Mouse (Mus musculus): Measurements from ENCODE around the gene Acot12. TPM values are rescaled to one million over a fixed set of nuclear protein-coding genes. Genes with fewer than 3 reads are reported as not detected.
A peak's percentile ranks its signal among the peaks of the same experiment; 100 is the strongest.

The Acot12 gene
- total and polyA plus RNA-seq, 3 experiments = 0.06 TPM; not detected in 2

- H3K9me3 ChIP-seq (replicated peaks; ENCODE audit: insufficient read depth, low read length) = no peaks in the 10 kb centered on the region
- peak; percentile 52 for DNase-seq (ENCODE audit: low read depth, low spot score)
- no peak overlapping the region for H3K4me3 ChIP-seq (ENCODE audit: control insufficient read depth in 1 of 2, insufficient read depth in 1 of 2, low read depth in 2 of 2, low read length in 2 of 2)
- peaks cover 0 to 4% of the 10 kb centered on the region in 2 experiments; a peak in 3 of 4 replicates for H3K4me1 ChIP-seq (ENCODE audit: control insufficient read depth in 1 of 2, insufficient read depth in 2 of 2, low read length in 2 of 2)
- no peak overlapping the region for H3K27ac ChIP-seq (ENCODE audit: control insufficient read depth, low read depth, low read length)
- H3K79me2 ChIP-seq (ENCODE audit: control insufficient read depth, insufficient read depth, low read length, poor library complexity) = no peaks in the 10 kb centered on the region
- no peak for TF ChIP-seq MEF2A (IDR thresholded peaks at IDR 0.05; ENCODE audit: extremely low read depth, insufficient replicate concordance, low read depth, low read length, poor library complexity, severe bottlenecking)
- TF ChIP-seq ZC3H11A (IDR thresholded peaks at IDR 0.05; ENCODE audit: low read depth, low read length) = peak; percentile 18; the same call in 1 of the 2 replicates
- no peak for TF ChIP-seq POLR2AphosphoS2 (IDR thresholded peaks at IDR 0.05; ENCODE audit: low read length)
- peak; percentile 50 to 65 (median 62) for TF ChIP-seq CTCF (IDR thresholded peaks at IDR 0.05 in 2 of 3, conservative IDR thresholded peaks at IDR 0.05 in 1 of 3; ENCODE audit: control insufficient read depth in 1 of 3, insufficient read depth in 1 of 3, low read depth in 2 of 3, low read length in 3 of 3, poor library complexity in 1 of 3, severe bottlenecking in 1 of 3)
- peak; percentile 69 for TF ChIP-seq SMC3 (IDR thresholded peaks at IDR 0.05; ENCODE audit: low read depth, low read length)
- TF ChIP-seq RAD21 (IDR thresholded peaks at IDR 0.05; ENCODE audit: low read depth, low read length) = peak; percentile 55
- no peak for TF ChIP-seq UBTF (IDR thresholded peaks at IDR 0.05; ENCODE audit: borderline replicate concordance, insufficient read depth, low read depth, low read length)
- TF ChIP-seq USF2 (IDR thresholded peaks at IDR 0.05; ENCODE audit: borderline replicate concordance in 1 of 2, insufficient read depth in 1 of 2, low read depth in 1 of 2, low read length in 2 of 2) = no peak
- H3K27me3 ChIP-seq (ENCODE audit: control insufficient read depth in 1 of 2, insufficient read depth in 2 of 2, low read length in 2 of 2) = no peaks in the 10 kb centered on the region
- H3K36me3 ChIP-seq (ENCODE audit: control insufficient read depth in 1 of 2, insufficient read depth in 2 of 2, low read length in 2 of 2) = peaks cover 0 to 12% of the 10 kb centered on the region in 2 experiments; a peak in 2 of 4 replicates
- H3K9ac ChIP-seq (ENCODE audit: control insufficient read depth, low read depth, low read length, poor library complexity, severe bottlenecking) = no peak overlapping the region
Observed at GRCm38 (mm10) chr13:91723108-91723735, 18.1 kb upstream of the Acot12 start.

GRCm38 (mm10) chr13:91723736-91724119, 17.6 kb upstream of the Acot12 start:
- TF ChIP-seq ETS1 (IDR thresholded peaks at IDR 0.05; ENCODE audit: low read depth, low read length) (no peak), NELFE (IDR thresholded peaks at IDR 0.05; ENCODE audit: low read depth, low read length) (no peak), POLR2A (IDR thresholded peaks at IDR 0.05; ENCODE audit: control insufficient read depth in 1 of 2, insufficient read depth in 1 of 2, low read depth in 1 of 2, low read length in 2 of 2, poor library complexity in 1 of 2) (no peak), HCFC1 (IDR thresholded peaks at IDR 0.05; ENCODE audit: low read depth, low read length) (no peak), ELF1 (IDR thresholded peaks at IDR 0.05; ENCODE audit: low read depth, low read length) (no peak), ZMIZ1 (IDR thresholded peaks at IDR 0.05; ENCODE audit: low read depth, low read length) (no peak), MXI1 (IDR thresholded peaks at IDR 0.05; ENCODE audit: low read depth, low read length) (no peak), POLR2AphosphoS2 (IDR thresholded peaks at IDR 0.05; ENCODE audit: low read length) (no peak), SMC3 (IDR thresholded peaks at IDR 0.05; ENCODE audit: low read depth, low read length) (no peak), KAT2A (conservative IDR thresholded peaks at IDR 0.05; ENCODE audit: low read depth, low read length) (no peak), MEF2A (IDR thresholded peaks at IDR 0.05; ENCODE audit: extremely low read depth, insufficient replicate concordance, low read depth, low read length, poor library complexity, severe bottlenecking) (no peak), NRF1 (IDR thresholded peaks at IDR 0.05; ENCODE audit: insufficient read depth, low read depth, low read length, poor library complexity, severe bottlenecking) (no peak), EP300 (IDR thresholded peaks at IDR 0.05; ENCODE audit: low read depth in 1 of 2, low read length in 2 of 2) (no peak), MAFK (IDR thresholded peaks at IDR 0.05; ENCODE audit: borderline replicate concordance, low read depth, low read length) (no peak)
- Histone ChIP-seq H3K36me3 (ENCODE audit: control insufficient read depth in 1 of 2, insufficient read depth in 2 of 2, low read length in 2 of 2) (peaks cover 0 to 12% of the 10 kb centered on the region in 2 experiments; a peak in 2 of 4 replicates), H3K79me2 (ENCODE audit: control insufficient read depth, insufficient read depth, low read length, poor library complexity) (no peaks in the 10 kb centered on the region), H3K27me3 (ENCODE audit: control insufficient read depth in 1 of 2, insufficient read depth in 2 of 2, low read length in 2 of 2) (no peaks in the 10 kb centered on the region), H3K9ac (ENCODE audit: control insufficient read depth, low read depth, low read length, poor library complexity, severe bottlenecking) (no peak overlapping the region), H3K27ac (ENCODE audit: control insufficient read depth, low read depth, low read length) (no peak overlapping the region), H3K9me3 (replicated peaks; ENCODE audit: insufficient read depth, low read length) (no peaks in the 10 kb centered on the region), H3K4me3 (ENCODE audit: control insufficient read depth in 1 of 2, insufficient read depth in 1 of 2, low read depth in 2 of 2, low read length in 2 of 2) (no peak overlapping the region), H3K4me1 (ENCODE audit: control insufficient read depth in 1 of 2, insufficient read depth in 2 of 2, low read length in 2 of 2) (peaks cover 0 to 4% of the 10 kb centered on the region in 2 experiments; a peak in 3 of 4 replicates)
- no peak for DNase-seq (ENCODE audit: low read depth, low spot score)

Data from MEL (cell line).